Mouse (Mus musculus) embryonic facial prominence, embryonic 14.5 days (tissue): ENCODE measurements around the gene Meox2. TPM values are rescaled to one million over a fixed set of nuclear protein-coding genes. Genes with fewer than 3 reads are reported as not detected.

Experiments used
- ATAC-seq: fragments of 200-750 bp; cut with Nextera tagmentation; 2 replicates; pipeline ENCODE4 v1.8.0; 2017; ENCODE audit warnings: low read depth, moderate number of reproducible peaks, moderate TSS enrichment
- DNase-seq: peaks from one replicate; pipeline ENCODE4 v3.0.0-alpha.2; 2015; ENCODE audit warnings: low spot score
- H3K27ac ChIP-seq: fragments of 300-500 bp; sonication (generic); replicated peaks from 2 replicates; pipeline ENCODE4 v1.5.1; 2014; ENCODE audit warnings: low read depth, mild to moderate bottlenecking, low read length, moderate library complexity
- H3K27me3 ChIP-seq: fragments of 300-500 bp; sonication (generic); replicated peaks from 2 replicates; pipeline ENCODE4 v1.6.1; 2014; ENCODE audit warnings: low read length; ENCODE audit not compliant: control insufficient read depth, insufficient read depth
- H3K36me3 ChIP-seq: fragments of 300-500 bp; sonication (generic); 2 replicates; pipeline ENCODE4 v1.6.1; 2014; ENCODE audit warnings: low read length, mixed read lengths; ENCODE audit not compliant: control insufficient read depth, insufficient read depth
- H3K4me1 ChIP-seq: fragments of 300-500 bp; sonication (generic); 2 replicates; pipeline ENCODE4 v1.6.1; 2014; ENCODE audit warnings: antibody characterized with exemption, low read length; ENCODE audit not compliant: control insufficient read depth, insufficient read depth
- H3K4me2 ChIP-seq: fragments of 300-500 bp; sonication (generic); 2 replicates; pipeline ENCODE4 v1.6.1; 2014; ENCODE audit warnings: low read depth, mild to moderate bottlenecking, low read length, moderate library complexity, mixed read lengths
- H3K4me3 ChIP-seq: fragments of 300-500 bp; sonication (generic); 2 replicates; pipeline ENCODE4 v1.5.1; 2014; ENCODE audit warnings: low read depth, mild to moderate bottlenecking, low read length
- H3K9ac ChIP-seq: fragments of 300-500 bp; sonication (generic); 2 replicates; pipeline ENCODE4 v1.6.1; 2014; ENCODE audit warnings: low read depth, mild to moderate bottlenecking, low read length, moderate library complexity, mixed read lengths
- H3K9me3 ChIP-seq: fragments of 300-500 bp; sonication (generic); 2 replicates; pipeline ENCODE4 v1.6.1; 2016; ENCODE audit warnings: low read length; ENCODE audit not compliant: control insufficient read depth
- WGBS: fragments of 180-500 bp; shearing (Covaris S2); extraction: QIAGEN DNeasy Blood & Tissue Kit; methylation state at CpG from one replicate; pipeline ENCODE4 v1.1.7; 2014; 5-methylcytosine and 5-hydroxymethylcytosine counted together
- polyA plus RNA-seq: library from polyadenylated mRNA; unstranded; fragments of >200 nt; fragmentation: Nextera tagmentation; extraction: Ambion mirVana; gene quantifications from 2 replicates; pipeline ENCODE4 v1.2.1, GENCODE M21; 2014

Meox2 gene
- polyA plus RNA-seq, 1 experiment from 2014 or later = 24.2 TPM

DNA sequence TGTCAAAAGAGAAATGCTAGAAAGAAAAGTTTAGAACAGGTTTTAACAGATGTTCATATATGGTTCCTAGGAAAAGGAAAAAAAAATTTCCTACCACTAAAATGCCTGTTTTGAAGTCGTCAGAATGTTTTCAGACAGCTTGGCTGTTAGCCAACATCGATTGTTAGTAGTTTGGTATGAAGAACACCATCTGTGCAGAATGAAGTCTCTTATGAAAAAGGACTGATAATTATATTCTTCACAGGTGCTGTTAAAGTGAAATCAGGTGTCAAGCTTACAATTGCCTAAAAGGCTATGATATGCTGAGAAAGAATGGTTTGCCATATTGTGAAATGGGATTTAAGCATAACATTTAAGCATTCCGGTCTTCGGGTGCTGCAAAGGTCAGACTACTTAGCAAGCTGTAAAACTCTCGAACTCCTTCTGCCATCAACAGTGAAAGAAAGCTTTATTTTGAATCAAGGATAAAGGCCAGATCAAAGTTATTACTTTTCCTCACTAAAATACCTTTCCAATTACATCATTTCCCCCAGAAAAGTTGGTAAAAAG is 80.7 kb downstream of the Meox2 start:
- Histone ChIP-seq H3K27ac (no peak overlapping the region), H3K4me3 (no peak overlapping the region), H3K4me2 (no peak overlapping the region), H3K36me3 (no peaks in the 10 kb centered on the region), H3K9ac (no peak overlapping the region), H3K4me1 (no peaks in the 10 kb centered on the region), H3K27me3 (no peaks in the 10 kb centered on the region), H3K9me3 (no peaks in the 10 kb centered on the region)
- DNase-seq (peak; percentile 52), ATAC-seq (no peak)
- WGBS = 25% methylated on average over 5 of the region's 5 CpGs

Other genes starting within 250 kb of the Meox2 start
- 0.54 and 1.6 TPM in 2 replicates for gene Agmo, start 133.1 kb downstream of the Meox2 start, polyA plus RNA-seq